Mouse (Mus musculus): ENCODE data around the gene Eps8l3.

GRCm38 (mm10) chr3:107855368-107855767 is 21.7 kb upstream of the Eps8l3 start:
- TF ChIP-seq POLR2A (IDR thresholded peaks at IDR 0.05; ENCODE audit: insufficient read length, low read depth), result no peak
- no peak for TF ChIP-seq MAX (IDR thresholded peaks at IDR 0.05; ENCODE audit: low read depth)
- peak in 1 of 3 experiments; percentile 7 for TF ChIP-seq MYOG (IDR thresholded peaks at IDR 0.05; ENCODE audit: control insufficient read depth in 1 of 3, insufficient read depth in 1 of 3, insufficient read length in 2 of 3, low read depth in 2 of 3)
- no peak for TF ChIP-seq REST (IDR thresholded peaks at IDR 0.05; ENCODE audit: insufficient read depth, insufficient read length)
- no peak for TF ChIP-seq TCF3 (IDR thresholded peaks at IDR 0.05; ENCODE audit: insufficient read length, low read depth)
- TF ChIP-seq POLR2AphosphoS2 (IDR thresholded peaks at IDR 0.05; ENCODE audit: insufficient read length, low read depth), result no peak
- no peak for TF ChIP-seq E2F4 (IDR thresholded peaks at IDR 0.05; ENCODE audit: insufficient read depth)
- no peak for TF ChIP-seq TCF12 (IDR thresholded peaks at IDR 0.05; ENCODE audit: insufficient read depth, poor library complexity, severe bottlenecking)
- no peak for TF ChIP-seq CEBPB (IDR thresholded peaks at IDR 0.05; ENCODE audit: insufficient read depth, poor library complexity, severe bottlenecking)
- TF ChIP-seq USF1 (IDR thresholded peaks at IDR 0.05; ENCODE audit: low read depth), result no peak
- TF ChIP-seq SRF (IDR thresholded peaks at IDR 0.05; ENCODE audit: control insufficient read depth, insufficient read length, low read depth), result no peak
- peak in 1 of 3 experiments; percentile 3 for TF ChIP-seq MYOD1 (IDR thresholded peaks at IDR 0.05; ENCODE audit: control insufficient read depth in 1 of 3, insufficient read length in 2 of 3, low read depth in 2 of 3)
